Mouse (Mus musculus) neural tube, embryonic 14.5 days (tissue): ENCODE measurements at regions not wholly inside any gene's neighbourhood (a gene's known extent, or its start where the extent isn't known, plus 50 kb on each side); places are given as distances from the start of the nearest gene placed in this dataset.

Experiments used
- ATAC-seq: fragments of 200-750 bp; cut with Nextera tagmentation; 2 replicates; pipeline ENCODE4 v1.8.0; 2017; ENCODE audit warnings: low read depth, mild to moderate bottlenecking, moderate TSS enrichment, moderate library complexity
- H3K27ac ChIP-seq: fragments of 300-500 bp; sonication (generic); 2 replicates; pipeline ENCODE4 v1.5.1; 2014; ENCODE audit warnings: low read depth, mild to moderate bottlenecking, control low read depth, low read length, moderate library complexity, mixed read lengths
- H3K27me3 ChIP-seq: fragments of 300-500 bp; sonication (generic); 2 replicates; pipeline ENCODE4 v1.6.1; 2014; ENCODE audit warnings: low read length; ENCODE audit not compliant: control insufficient read depth, insufficient read depth
- H3K36me3 ChIP-seq: fragments of 300-500 bp; sonication (generic); 2 replicates; pipeline ENCODE4 v1.6.1; 2014; ENCODE audit warnings: low read length, mixed read lengths; ENCODE audit not compliant: control insufficient read depth, insufficient read depth
- H3K4me1 ChIP-seq: fragments of 300-500 bp; sonication (generic); 2 replicates; pipeline ENCODE4 v1.6.1; 2014; ENCODE audit warnings: low read length; ENCODE audit not compliant: control insufficient read depth, insufficient read depth
- H3K4me2 ChIP-seq: fragments of 300-500 bp; sonication (generic); 2 replicates; pipeline ENCODE4 v1.6.1; 2014; ENCODE audit warnings: mild to moderate bottlenecking, low read depth, low read length, control low read depth
- H3K4me3 ChIP-seq: fragments of 300-500 bp; sonication (generic); 2 replicates; pipeline ENCODE4 v1.5.1; 2014; ENCODE audit warnings: low read depth, low read length, control low read depth, mixed read lengths
- H3K9ac ChIP-seq: fragments of 300-500 bp; sonication (generic); replicated peaks from 2 replicates; pipeline ENCODE4 v1.6.1; 2014; ENCODE audit warnings: low read depth, mild to moderate bottlenecking, control low read depth, low read length, mixed read lengths
- H3K9me3 ChIP-seq: fragments of 300-500 bp; sonication (generic); 2 replicates; pipeline ENCODE4 v1.6.1; 2016; ENCODE audit warnings: low read length; ENCODE audit not compliant: control insufficient read depth
- WGBS: fragments of 180-500 bp; shearing (Covaris S2); extraction: QIAGEN DNeasy Blood & Tissue Kit; methylation state at CpG from one replicate; pipeline ENCODE4 v1.1.7; 2014; 5-methylcytosine and 5-hydroxymethylcytosine counted together

DNA sequence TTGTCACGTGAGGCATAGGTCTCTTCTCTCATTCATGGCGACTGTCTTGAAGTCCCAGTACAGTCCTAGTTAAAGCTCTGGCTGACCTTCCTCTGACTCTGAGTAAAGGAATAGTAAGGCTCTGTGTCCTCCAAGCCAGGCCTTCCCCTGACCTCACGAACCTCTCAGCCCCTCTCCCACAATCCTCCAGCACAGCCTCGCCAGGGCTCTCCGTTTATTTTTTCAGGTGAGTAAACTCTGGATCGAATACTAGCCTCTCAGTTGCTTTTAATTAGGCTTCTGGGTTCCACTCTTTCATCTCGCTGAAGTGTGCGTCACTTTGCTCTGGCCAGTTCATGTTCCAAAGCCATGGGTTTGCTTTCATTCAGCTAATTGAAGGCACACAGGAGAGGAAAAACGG is 133.8 kb downstream of the Mylk4 start:
- Histone ChIP-seq H3K27ac (no peak overlapping the region), H3K9me3 (no peaks in the 10 kb centered on the region), H3K4me1 (no peaks in the 10 kb centered on the region), H3K9ac (no peak overlapping the region), H3K27me3 (no peaks in the 10 kb centered on the region), H3K4me2 (no peak overlapping the region), H3K36me3 (no peaks in the 10 kb centered on the region), H3K4me3 (no peak overlapping the region)
- WGBS = 85% methylated on average over 9 of the region's 9 CpGs
- no peak for ATAC-seq

DNA sequence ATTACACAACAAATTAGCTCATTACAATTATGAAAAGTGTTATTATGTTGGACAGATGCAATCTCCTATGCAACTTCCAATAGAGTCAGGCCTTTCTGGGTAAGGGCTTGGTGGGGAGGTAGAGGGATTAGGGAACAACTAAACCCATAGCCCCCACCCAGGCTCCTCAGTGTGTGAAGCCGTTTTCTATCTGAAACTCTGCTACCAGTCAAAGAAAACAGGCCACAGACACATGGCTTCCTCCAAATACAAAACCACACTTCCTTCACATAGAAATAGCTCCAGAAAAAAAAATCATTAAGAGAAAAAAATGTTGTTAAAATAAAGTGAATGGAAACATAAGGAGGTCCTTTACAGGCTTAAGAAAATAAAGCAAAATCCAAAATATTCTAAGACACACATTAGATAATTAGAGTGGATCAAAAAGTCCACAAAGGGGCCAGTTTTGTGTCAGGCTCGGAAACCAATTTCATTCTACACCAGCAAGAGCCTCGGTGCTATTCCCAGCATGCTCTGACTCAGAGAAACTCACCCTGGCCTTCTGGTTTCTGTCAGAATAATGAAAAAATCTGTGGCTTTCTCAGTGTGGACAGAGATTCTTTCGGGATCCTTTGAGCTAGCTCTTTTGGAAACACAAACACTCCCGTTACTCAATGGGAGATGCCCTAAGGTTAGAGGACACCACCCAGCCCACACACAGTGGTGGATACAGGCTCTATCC is 140.6 kb downstream of the Mylk4 start:
- WGBS = 75% methylated on average over 5 of the region's 5 CpGs

DNA sequence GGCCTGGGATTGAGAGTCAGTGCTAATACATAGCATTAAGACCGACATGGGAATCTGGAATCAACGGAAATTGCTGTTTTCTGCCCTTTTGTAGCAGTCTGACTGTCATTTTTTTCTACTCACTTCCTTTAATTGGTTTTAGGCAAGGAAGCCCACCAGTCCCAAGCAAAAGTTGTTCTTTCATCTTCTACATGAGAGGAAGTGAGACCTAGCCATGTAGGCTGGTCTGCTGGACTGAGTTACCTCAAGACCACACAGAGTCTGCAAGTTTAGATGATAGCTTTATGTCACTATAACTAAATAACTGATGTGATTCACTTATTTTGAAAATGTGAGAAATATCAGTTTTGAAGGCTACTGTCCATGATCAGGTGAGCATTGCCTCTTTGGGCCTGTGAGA is 142.8 kb downstream of the Mylk4 start:
- Histone ChIP-seq H3K4me2 (no peak overlapping the region), H3K4me1 (no peaks in the 10 kb centered on the region), H3K27me3 (no peaks in the 10 kb centered on the region), H3K9ac (no peak overlapping the region), H3K27ac (no peak overlapping the region), H3K9me3 (no peaks in the 10 kb centered on the region), H3K4me3 (no peak overlapping the region), H3K36me3 (no peaks in the 10 kb centered on the region)
- 81% methylated on average over 2 of the region's 2 CpGs for WGBS
- no peak for ATAC-seq

More for the DNA sequence above, 140.6 kb downstream of the Mylk4 start:
- Histone ChIP-seq H3K27ac (no peak overlapping the region), H3K9ac (no peak overlapping the region), H3K4me3 (no peak overlapping the region), H3K36me3 (no peaks in the 10 kb centered on the region), H3K4me1 (no peaks in the 10 kb centered on the region), H3K4me2 (no peak overlapping the region), H3K9me3 (no peaks in the 10 kb centered on the region), H3K27me3 (no peaks in the 10 kb centered on the region)
- ATAC-seq = no peak

DNA sequence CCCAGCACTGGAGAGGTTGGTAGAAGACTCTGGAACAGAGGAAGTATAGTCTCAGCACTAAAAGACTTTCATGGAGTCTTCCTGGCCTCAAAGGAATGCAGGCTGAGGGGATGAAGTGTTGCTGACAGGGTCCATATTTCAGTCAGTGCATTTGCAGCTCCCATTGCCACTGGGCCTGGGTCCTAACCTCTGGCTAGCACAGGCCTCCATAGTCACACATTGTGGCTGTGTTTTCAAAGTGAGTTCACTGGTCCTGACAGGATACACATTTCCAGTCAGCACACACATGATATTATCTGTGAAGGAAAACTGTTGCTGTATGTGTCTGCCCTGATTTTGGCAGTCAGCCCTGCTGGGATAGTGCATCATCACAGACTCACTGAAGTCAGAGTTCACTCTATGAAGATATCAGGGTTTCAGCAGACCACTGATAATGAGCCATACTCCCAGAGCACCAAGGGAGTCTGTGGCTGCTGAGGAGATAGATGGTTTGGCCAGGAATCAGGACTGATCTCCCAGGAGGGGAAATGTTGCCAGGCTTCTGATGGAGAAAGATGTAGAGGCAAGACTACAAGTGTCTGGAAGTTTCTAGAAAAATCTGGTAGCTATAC is 153.5 kb downstream of the Mylk4 start:
- Histone ChIP-seq H3K27me3 (no peaks in the 10 kb centered on the region), H3K4me2 (no peak overlapping the region), H3K9ac (no peak overlapping the region), H3K27ac (no peak overlapping the region), H3K36me3 (no peaks in the 10 kb centered on the region), H3K4me3 (no peak overlapping the region), H3K9me3 (no peaks in the 10 kb centered on the region), H3K4me1 (no peaks in the 10 kb centered on the region)
- ATAC-seq = no peak

DNA sequence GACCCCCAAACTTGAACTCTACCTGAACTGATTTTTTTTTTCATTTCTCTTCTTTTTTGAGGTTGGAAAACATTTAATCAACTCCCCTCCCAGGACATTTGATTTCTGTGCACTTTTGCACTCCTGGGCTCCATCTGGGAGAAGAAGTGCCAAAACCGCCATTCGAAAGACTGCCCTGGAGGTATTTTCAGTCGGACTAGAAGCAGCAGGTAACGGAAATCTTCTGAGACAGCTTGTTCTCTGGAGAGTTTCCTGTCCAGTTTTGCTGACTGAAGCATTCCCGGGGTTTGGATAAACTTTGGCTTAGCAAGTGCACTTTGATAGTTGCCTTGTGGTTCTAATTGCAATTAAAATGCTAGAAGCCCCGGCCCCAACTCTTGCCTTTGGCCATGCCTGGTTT is 169.8 kb downstream of the Mylk4 start:
- no peak for ATAC-seq
- Histone ChIP-seq H3K4me3 (no peak overlapping the region), H3K27ac (no peak overlapping the region), H3K4me2 (no peak overlapping the region), H3K9me3 (no peaks in the 10 kb centered on the region), H3K36me3 (no peaks in the 10 kb centered on the region), H3K27me3 (no peaks in the 10 kb centered on the region), H3K9ac (no peak overlapping the region), H3K4me1 (no peaks in the 10 kb centered on the region)
- WGBS = 44% methylated on average over 6 of the region's 6 CpGs

DNA sequence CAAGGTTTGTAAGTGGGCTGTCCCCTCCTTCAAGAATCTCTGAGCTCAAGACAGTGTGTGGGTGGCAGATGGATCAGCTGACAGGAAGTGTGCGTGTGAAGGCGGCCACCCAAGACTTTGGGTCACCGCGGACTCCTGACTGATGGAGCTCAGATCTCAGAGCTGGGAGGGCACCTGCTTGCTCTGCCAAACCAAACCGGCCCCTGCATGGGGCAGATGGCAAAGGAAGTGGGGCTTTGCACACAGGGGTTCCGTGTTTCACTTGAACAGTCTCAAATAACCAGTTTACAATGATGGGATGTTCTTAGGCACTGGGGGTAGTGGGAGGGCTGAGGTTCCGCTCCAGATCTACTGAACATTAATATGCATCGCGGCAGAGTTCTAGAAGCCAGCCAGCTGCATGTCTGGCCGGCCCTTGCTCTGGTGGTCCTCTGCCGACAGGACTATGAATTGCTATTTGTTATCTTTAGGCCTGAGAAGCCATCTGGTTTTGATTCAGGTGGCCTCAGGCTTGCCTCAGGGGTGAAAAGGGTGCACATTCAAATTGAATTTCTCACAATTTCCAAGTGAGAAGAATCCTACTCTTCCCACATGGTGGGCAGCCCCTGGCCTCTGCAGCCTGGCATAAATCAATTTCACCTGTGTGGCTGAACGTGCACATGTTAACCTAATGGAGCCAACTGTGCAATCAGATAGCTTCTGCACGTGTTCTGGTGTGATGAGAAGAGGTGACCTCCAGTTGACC is 172.0 kb downstream of the Mylk4 start:
- Histone ChIP-seq H3K4me1 (no peaks in the 10 kb centered on the region), H3K4me2 (no peak overlapping the region), H3K27ac (no peak overlapping the region), H3K9me3 (no peaks in the 10 kb centered on the region), H3K4me3 (no peak overlapping the region), H3K36me3 (no peaks in the 10 kb centered on the region), H3K27me3 (no peaks in the 10 kb centered on the region), H3K9ac (no peak overlapping the region)
- no peak for ATAC-seq
- 75% methylated on average over 13 of the region's 13 CpGs for WGBS

DNA sequence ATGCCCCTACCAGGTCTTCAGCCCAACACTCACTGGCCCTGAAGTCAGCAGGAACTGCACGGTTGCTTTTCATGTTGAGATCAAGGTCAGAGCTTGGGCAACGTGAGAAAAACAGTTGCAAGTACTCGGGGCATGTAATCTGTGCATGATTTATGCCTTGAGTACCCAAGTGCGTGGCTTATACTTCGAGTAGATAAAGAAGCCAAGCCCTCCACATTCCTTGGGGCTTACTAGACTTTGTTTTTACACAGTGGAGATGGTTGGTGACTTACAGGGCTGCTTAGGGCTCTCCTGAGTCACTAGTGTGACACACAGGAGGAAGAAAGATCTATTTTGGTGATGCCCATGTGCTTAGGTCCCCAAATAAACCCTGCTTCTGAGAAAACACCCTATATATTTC is 172.8 kb downstream of the Mylk4 start:
- H3K27me3 ChIP-seq = no peaks in the 10 kb centered on the region
- ATAC-seq = no peak
- no peak overlapping the region for H3K4me2 ChIP-seq
- H3K4me3 ChIP-seq = no peak overlapping the region
- no peak overlapping the region for H3K9ac ChIP-seq
- 63% methylated on average over 5 of the region's 5 CpGs for WGBS
- no peaks in the 10 kb centered on the region for H3K9me3 ChIP-seq
- H3K36me3 ChIP-seq = no peaks in the 10 kb centered on the region
- no peaks in the 10 kb centered on the region for H3K4me1 ChIP-seq
- H3K27ac ChIP-seq = no peak overlapping the region

DNA sequence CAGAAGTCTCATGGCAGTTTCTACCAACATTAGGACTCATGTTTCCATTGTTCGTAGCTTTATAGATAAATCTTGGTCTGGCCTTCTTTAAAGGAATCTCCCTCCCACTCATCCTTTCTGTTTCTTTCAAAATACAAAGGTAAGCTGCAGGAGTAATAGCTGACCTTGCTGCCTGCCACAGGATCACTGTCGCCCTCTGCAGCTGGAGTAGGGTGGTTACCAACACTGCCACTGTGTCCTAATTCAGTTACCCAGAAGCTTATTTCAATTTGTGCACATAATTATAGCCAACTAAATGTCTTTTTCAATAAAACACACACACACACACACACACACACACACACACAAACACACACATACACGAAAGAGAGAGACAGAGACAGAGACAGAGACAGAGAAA is 175.3 kb downstream of the Mylk4 start:
- H3K27me3 ChIP-seq = no peaks in the 10 kb centered on the region
- no peak overlapping the region for H3K9ac ChIP-seq
- no peak for ATAC-seq
- H3K4me2 ChIP-seq = no peak overlapping the region
- H3K27ac ChIP-seq = no peak overlapping the region
- no peaks in the 10 kb centered on the region for H3K36me3 ChIP-seq
- H3K9me3 ChIP-seq = no peaks in the 10 kb centered on the region
- H3K4me3 ChIP-seq = no peak overlapping the region
- no peaks in the 10 kb centered on the region for H3K4me1 ChIP-seq
- WGBS = 83% methylated on average over 3 of the region's 3 CpGs

DNA sequence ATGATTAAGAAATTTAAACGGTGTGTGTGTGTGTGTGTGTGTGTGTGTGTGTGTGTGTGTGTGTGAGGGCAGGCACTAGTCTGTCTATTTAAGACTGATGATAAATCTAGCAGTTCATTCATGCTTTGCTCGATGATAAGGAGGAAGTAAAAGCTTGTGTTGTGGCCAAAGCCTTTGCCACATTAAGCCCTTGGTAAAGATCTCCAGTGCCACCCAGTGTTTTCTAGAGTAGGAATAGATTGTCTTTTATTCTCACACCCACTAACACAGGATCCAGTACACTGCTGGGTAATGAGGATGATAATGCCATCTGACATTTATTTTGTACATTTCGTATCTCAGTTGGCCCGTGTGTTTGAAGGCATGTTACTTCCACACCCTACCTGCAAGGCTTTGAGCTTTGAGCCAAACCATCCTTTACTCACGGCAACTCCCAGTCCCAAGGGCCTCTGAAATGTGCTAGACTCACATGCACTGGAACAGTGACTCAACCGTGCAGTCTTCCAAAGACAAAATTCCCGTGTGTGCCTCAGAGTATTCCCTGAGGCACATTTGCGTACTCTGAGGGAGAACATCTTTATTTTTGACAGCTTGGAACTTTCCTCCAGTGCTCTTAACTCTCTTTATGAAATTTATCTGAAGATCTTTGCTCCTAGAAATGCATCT is 179.7 kb downstream of the Mylk4 start:
- Histone ChIP-seq H3K36me3 (no peaks in the 10 kb centered on the region), H3K9me3 (no peaks in the 10 kb centered on the region), H3K4me1 (no peaks in the 10 kb centered on the region), H3K27ac (no peak overlapping the region), H3K4me2 (no peak overlapping the region), H3K27me3 (no peaks in the 10 kb centered on the region), H3K9ac (no peak overlapping the region), H3K4me3 (no peak overlapping the region)
- no peak for ATAC-seq
- WGBS = 80% methylated on average over 8 of the region's 8 CpGs
